Mouse (Mus musculus) kidney, embryonic 15.5 days (tissue): Measurements from ENCODE around the gene Katna1. TPM values are rescaled to one million over a fixed set of nuclear protein-coding genes. Genes with fewer than 3 reads are reported as not detected.

Experiments used
- ATAC-seq: fragments of 200-750 bp; cut with Nextera tagmentation; replicated peaks from 2 replicates; pipeline ENCODE4 v1.8.0; 2017; ENCODE audit warnings: moderate TSS enrichment; ENCODE audit not compliant: low FRiP score
- H3K27ac ChIP-seq: fragments of 300-500 bp; sonication (generic); 2 replicates; pipeline ENCODE4 v1.5.1; 2015; ENCODE audit warnings: mild to moderate bottlenecking, inconsistent platforms
- H3K27me3 ChIP-seq: fragments of 300-500 bp; sonication (generic); 2 replicates; pipeline ENCODE4 v1.6.1; 2015; ENCODE audit warnings: inconsistent platforms
- H3K36me3 ChIP-seq: fragments of 300-500 bp; sonication (generic); 2 replicates; pipeline ENCODE4 v1.6.1; 2015; ENCODE audit warnings: inconsistent platforms
- H3K4me1 ChIP-seq: fragments of 300-500 bp; sonication (generic); 2 replicates; pipeline ENCODE4 v1.6.1; 2015; ENCODE audit warnings: inconsistent platforms
- H3K4me2 ChIP-seq: fragments of 300-500 bp; sonication (generic); 2 replicates; pipeline ENCODE4 v1.6.1; 2015; ENCODE audit warnings: moderate library complexity, mild to moderate bottlenecking, inconsistent platforms
- H3K4me3 ChIP-seq: fragments of 300-500 bp; sonication (generic); replicated peaks from 2 replicates; pipeline ENCODE4 v1.5.1; 2015; ENCODE audit warnings: mild to moderate bottlenecking, inconsistent platforms
- H3K9ac ChIP-seq: fragments of 300-500 bp; sonication (generic); 2 replicates; pipeline ENCODE4 v1.6.1; 2015; ENCODE audit warnings: mild to moderate bottlenecking, inconsistent platforms
- H3K9me3 ChIP-seq: fragments of 300-500 bp; sonication (generic); replicated peaks from 2 replicates; pipeline ENCODE4 v1.6.1; 2016; ENCODE audit warnings: inconsistent platforms
- WGBS: fragments of 180-500 bp; shearing (Covaris S2); methylation state at CpG from one replicate; pipeline ENCODE4 v1.1.7; 2015; ENCODE audit warnings: mixed read lengths; 5-methylcytosine and 5-hydroxymethylcytosine counted together
- polyA plus RNA-seq: library from polyadenylated mRNA; unstranded; fragments of >200 nt; fragmentation: Nextera tagmentation; extraction: Ambion mirVana; gene quantifications from 2 replicates; pipeline ENCODE4 v1.2.1, GENCODE M21; 2015

Katna1 gene
- 56.6 and 57.7 TPM in 2 replicates for polyA plus RNA-seq

DNA sequence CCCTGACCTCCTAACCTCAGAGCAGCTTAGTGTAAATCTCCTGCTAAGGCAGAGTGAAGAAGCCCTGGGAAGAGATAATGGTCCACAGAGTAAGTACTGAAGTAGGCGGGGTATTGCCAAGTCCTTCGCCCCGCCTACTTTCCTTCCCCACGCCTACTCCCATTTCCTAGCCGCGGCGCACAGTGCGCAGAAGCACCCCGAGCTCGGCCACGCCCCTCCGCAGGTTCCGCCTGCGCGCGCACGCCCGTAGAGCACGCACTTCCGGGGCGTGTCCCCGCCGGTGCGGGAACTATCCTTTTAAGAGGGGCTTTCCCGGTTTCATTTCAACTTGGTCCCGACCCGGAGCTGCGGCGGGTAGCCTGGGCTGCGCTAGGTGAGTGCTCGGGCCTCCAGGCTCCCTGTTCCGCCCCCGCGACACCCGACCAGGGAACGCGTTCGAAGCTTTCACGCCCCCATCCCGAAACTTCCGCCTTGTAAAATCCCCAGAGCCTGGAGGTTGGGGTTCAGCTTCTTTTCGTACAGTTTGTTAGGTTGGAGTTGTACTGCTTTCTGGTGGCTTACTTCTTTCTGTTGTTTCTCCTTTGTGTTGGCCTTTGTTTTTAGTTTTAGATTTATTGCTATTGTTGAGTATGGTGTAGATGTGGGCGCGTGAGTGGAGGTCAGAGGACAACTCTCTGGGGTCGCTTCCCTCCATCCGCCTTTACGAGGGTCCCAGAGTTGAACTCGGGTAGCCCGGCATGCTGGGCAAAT, at the start of gene Katna1:
Gene Katna1 (plus strand): TSS at position 250 of the 750 bp plus-strand sequence.
- H3K9me3 ChIP-seq = no peaks in the 10 kb centered on the region
- H3K27me3 ChIP-seq = no peaks in the 10 kb centered on the region
- under 1% methylated on average over 49 of the region's 49 CpGs for WGBS
- H3K4me1 ChIP-seq = peaks cover 16% of the 10 kb centered on the region
- ATAC-seq = peak; percentile 99
- H3K9ac ChIP-seq = peak within 1 kb of the TSS; percentile 72
- peak within 1 kb of the TSS; percentile 89 for H3K4me3 ChIP-seq
- no peaks in the 10 kb centered on the region for H3K36me3 ChIP-seq
- peak within 1 kb of the TSS; percentile 71 for H3K4me2 ChIP-seq
- peak within 1 kb of the TSS; percentile 85 for H3K27ac ChIP-seq

DNA sequence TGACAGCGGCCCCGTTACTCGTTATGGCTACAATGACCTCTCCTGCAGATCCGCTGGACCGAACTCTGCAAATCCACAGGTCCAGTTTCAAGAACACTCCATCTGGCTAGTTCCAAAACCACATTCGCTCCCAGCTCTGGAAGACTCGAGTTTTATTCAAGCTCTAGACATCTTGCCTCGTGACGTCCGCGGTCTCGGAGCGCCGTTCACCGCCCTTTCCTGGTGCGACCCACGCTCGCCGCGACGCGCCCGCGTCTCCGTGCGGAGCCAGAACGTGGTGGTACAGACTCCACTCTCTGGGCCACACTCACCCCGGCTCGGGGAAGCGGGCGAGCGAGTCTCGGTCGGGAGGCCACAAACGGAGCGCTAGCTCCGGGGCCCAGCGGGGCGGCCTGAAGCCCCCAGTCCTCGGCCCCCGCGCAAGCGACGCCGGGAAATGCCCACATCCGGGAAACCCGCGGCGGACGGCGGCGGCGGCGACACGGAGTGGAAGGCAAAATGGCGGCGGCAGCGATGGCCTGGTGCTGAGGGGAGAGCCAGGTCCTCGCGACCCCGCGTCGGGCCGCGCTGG, 45.0 kb upstream of the Katna1 start, which contains the start of the genes Pcmt1 and Lats1:
Gene Pcmt1 (minus strand): TSS at position 406 of the 571 bp plus-strand sequence.
Gene Lats1 (plus strand): TSS at position 484 of the 571 bp plus-strand sequence.
- H3K27ac ChIP-seq = peak within 1 kb of the TSS; percentile 99
- ATAC-seq = peak; percentile 91
- no peaks in the 10 kb centered on the region for H3K9me3 ChIP-seq
- no peaks in the 10 kb centered on the region for H3K27me3 ChIP-seq
- WGBS = under 1% methylated on average over 64 of the region's 65 CpGs
- H3K4me2 ChIP-seq = peak within 1 kb of the TSS; percentile 83
- H3K4me3 ChIP-seq = peak within 1 kb of the TSS; percentile 94
- H3K4me1 ChIP-seq = peaks cover 30% of the 10 kb centered on the region
- peaks cover 40% of the 10 kb centered on the region for H3K36me3 ChIP-seq
- peak within 1 kb of the TSS; percentile 100 for H3K9ac ChIP-seq

GRCm38 (mm10) chr10:7681343-7682025, 44.3 kb upstream of the Katna1 start:
- ATAC-seq = peak; percentile 95
- Histone ChIP-seq H3K4me3 (peak overlapping the region; percentile 94), H3K36me3 (peaks cover 40% of the 10 kb centered on the region), H3K27ac (peak overlapping the region; percentile 99), H3K9ac (peak overlapping the region; percentile 100), H3K4me1 (peaks cover 30% of the 10 kb centered on the region), H3K27me3 (no peaks in the 10 kb centered on the region), H3K9me3 (no peaks in the 10 kb centered on the region), H3K4me2 (peak overlapping the region; percentile 83)
- WGBS = under 1% methylated on average over 61 of the region's 64 CpGs

- no peak for ATAC-seq
- H3K9me3 ChIP-seq = no peaks in the 10 kb centered on the region
- WGBS = 52% methylated on average over 3 of the region's 3 CpGs
- peak overlapping the region; percentile 83 for H3K4me2 ChIP-seq
- H3K27ac ChIP-seq = 0 out of 2 replicates have a peak overlapping the region, but pooled peaks have one; percentile 99
- peak overlapping the region; percentile 100 for H3K9ac ChIP-seq
- H3K4me3 ChIP-seq = peak overlapping the region; percentile 94
- peaks cover 39% of the 10 kb centered on the region for H3K36me3 ChIP-seq
- H3K4me1 ChIP-seq = peaks cover 30% of the 10 kb centered on the region
- H3K27me3 ChIP-seq = no peaks in the 10 kb centered on the region
Measured at GRCm38 (mm10) chr10:7682249-7682648, 43.6 kb upstream of the Katna1 start.

DNA sequence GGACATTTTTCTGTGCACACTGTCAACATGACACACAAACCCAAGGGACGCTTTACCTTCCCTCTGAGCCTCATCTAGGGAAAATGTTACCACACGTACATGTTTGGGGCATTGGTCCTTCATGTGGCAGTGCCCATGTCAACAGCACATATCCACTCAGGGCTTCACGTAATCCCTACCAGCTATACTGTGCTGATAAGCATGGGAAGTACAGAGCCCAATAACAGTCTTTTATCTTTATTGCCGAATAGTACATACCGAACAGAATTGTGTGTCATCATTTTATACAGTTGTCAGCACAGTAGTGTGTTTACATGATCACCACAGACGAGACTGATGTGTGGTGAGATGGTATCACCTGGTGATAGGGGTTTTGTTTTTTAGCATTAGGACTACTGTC, 38.9 kb upstream of the Katna1 start:
- WGBS = 91% methylated on average over 6 of the region's 6 CpGs
- ATAC-seq = no peak
- no peak overlapping the region for H3K9ac ChIP-seq
- H3K4me3 ChIP-seq = no peak overlapping the region
- peaks cover 15% of the 10 kb centered on the region for H3K4me1 ChIP-seq
- H3K27me3 ChIP-seq = no peaks in the 10 kb centered on the region
- peaks cover 24% of the 10 kb centered on the region for H3K36me3 ChIP-seq
- H3K4me2 ChIP-seq = no peak overlapping the region
- H3K27ac ChIP-seq = no peak overlapping the region
- no peaks in the 10 kb centered on the region for H3K9me3 ChIP-seq

DNA sequence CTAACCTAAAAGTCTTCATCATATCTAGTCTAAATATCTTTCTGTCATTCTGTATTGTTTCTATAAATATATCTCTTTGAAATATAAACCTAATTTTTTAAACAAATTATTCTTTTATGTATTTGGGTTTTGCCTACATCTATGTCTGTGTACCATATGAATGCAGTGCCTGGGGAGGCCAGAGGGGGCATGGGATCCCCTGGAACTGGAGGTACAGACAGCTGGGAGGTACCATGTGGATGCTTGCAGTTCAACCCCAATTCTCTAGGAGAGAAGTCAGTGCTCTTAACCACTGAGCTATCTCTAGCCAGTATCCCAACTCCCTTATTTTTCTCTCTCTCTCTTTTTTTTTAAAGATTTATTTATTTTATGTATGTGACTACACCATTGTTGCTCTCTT, 30.5 kb upstream of the Katna1 start:
- Histone ChIP-seq H3K9me3 (no peaks in the 10 kb centered on the region), H3K4me2 (no peak overlapping the region), H3K27me3 (no peaks in the 10 kb centered on the region), H3K36me3 (peaks cover 85% of the 10 kb centered on the region), H3K4me1 (no peaks in the 10 kb centered on the region), H3K4me3 (no peak overlapping the region), H3K9ac (no peak overlapping the region), H3K27ac (no peak overlapping the region)
- ATAC-seq = no peak

- no peaks in the 10 kb centered on the region for H3K27me3 ChIP-seq
- H3K36me3 ChIP-seq = peaks cover 92% of the 10 kb centered on the region
- no peaks in the 10 kb centered on the region for H3K9me3 ChIP-seq
- H3K27ac ChIP-seq = no peak overlapping the region
- H3K4me3 ChIP-seq = no peak overlapping the region
- no peak for ATAC-seq
- H3K4me2 ChIP-seq = no peak overlapping the region
- WGBS = 75% methylated on average over 3 of the region's 3 CpGs
- no peaks in the 10 kb centered on the region for H3K4me1 ChIP-seq
- no peak overlapping the region for H3K9ac ChIP-seq
Measured at GRCm38 (mm10) chr10:7700120-7700519, 25.7 kb upstream of the Katna1 start.

GRCm38 (mm10) chr10:7702586-7702985, 23.2 kb upstream of the Katna1 start:
- Histone ChIP-seq H3K4me1 (no peaks in the 10 kb centered on the region), H3K27me3 (no peaks in the 10 kb centered on the region), H3K27ac (no peak overlapping the region), H3K4me3 (no peak overlapping the region), H3K9ac (no peak overlapping the region), H3K36me3 (peaks cover 93% of the 10 kb centered on the region), H3K9me3 (no peaks in the 10 kb centered on the region), H3K4me2 (no peak overlapping the region)
- 92% methylated on average over 6 of the region's 6 CpGs for WGBS
- ATAC-seq = no peak

- H3K27me3 ChIP-seq = no peaks in the 10 kb centered on the region
- WGBS = 91% methylated on average over 5 of the region's 5 CpGs
Measured at GRCm38 (mm10) chr10:7710121-7710520, 15.7 kb upstream of the Katna1 start.

GRCm38 (mm10) chr10:7712506-7712905, 13.3 kb upstream of the Katna1 start:
- WGBS = 92% methylated on average over 13 of the region's 13 CpGs
- no peaks in the 10 kb centered on the region for H3K27me3 ChIP-seq
- no peak for ATAC-seq
- no peak overlapping the region for H3K4me2 ChIP-seq
- no peak overlapping the region for H3K27ac ChIP-seq
- peaks cover 66% of the 10 kb centered on the region for H3K36me3 ChIP-seq
- H3K4me3 ChIP-seq = no peak overlapping the region
- no peaks in the 10 kb centered on the region for H3K4me1 ChIP-seq
- H3K9me3 ChIP-seq = no peaks in the 10 kb centered on the region
- H3K9ac ChIP-seq = no peak overlapping the region

More at GRCm38 (mm10) chr10:7710121-7710520, 15.7 kb upstream of the Katna1 start:
- H3K9me3 ChIP-seq = no peaks in the 10 kb centered on the region
- no peak overlapping the region for H3K27ac ChIP-seq
- peaks cover 81% of the 10 kb centered on the region for H3K36me3 ChIP-seq
- ATAC-seq = no peak
- no peak overlapping the region for H3K9ac ChIP-seq
- H3K4me2 ChIP-seq = no peak overlapping the region
- no peak overlapping the region for H3K4me3 ChIP-seq
- no peaks in the 10 kb centered on the region for H3K4me1 ChIP-seq

- Histone ChIP-seq H3K4me2 (no peak overlapping the region), H3K27me3 (no peaks in the 10 kb centered on the region), H3K9ac (no peak overlapping the region), H3K4me1 (no peaks in the 10 kb centered on the region), H3K4me3 (no peak overlapping the region), H3K36me3 (peaks cover 50% of the 10 kb centered on the region), H3K9me3 (no peaks in the 10 kb centered on the region), H3K27ac (no peak overlapping the region)
- WGBS = 53% methylated on average over 7 of the region's 7 CpGs
- ATAC-seq = no peak
Measured at GRCm38 (mm10) chr10:7715056-7715455, 10.7 kb upstream of the Katna1 start.

- Histone ChIP-seq H3K4me1 (peaks cover 16% of the 10 kb centered on the region), H3K9ac (peak overlapping the region; percentile 72), H3K27me3 (no peaks in the 10 kb centered on the region), H3K4me2 (peak overlapping the region; percentile 71), H3K36me3 (no peaks in the 10 kb centered on the region), H3K9me3 (no peaks in the 10 kb centered on the region), H3K4me3 (peak overlapping the region; percentile 89), H3K27ac (peak overlapping the region; percentile 85; the same call in 1 of the 2 replicates)
- under 1% methylated on average over 8 of the region's 8 CpGs for whole genome bisulfite sequencing
- no peak for ATAC-seq
Measured at GRCm38 (mm10) chr10:7726501-7726812, 657 bp downstream of the Katna1 start.
